Mouse (Mus musculus): ENCODE results near the gene Foxp1. TPM values are rescaled to one million over a fixed set of nuclear protein-coding genes. Genes with fewer than 3 reads are reported as not detected.
A peak's percentile ranks its signal among the peaks of the same experiment; 100 is the strongest.

The Foxp1 gene
- polyA plus RNA-seq, 1 experiment = 17.7 TPM

GRCm38 (mm10) chr6:99204052-99204779 is 318.3 kb downstream of the Foxp1 start:
- Histone ChIP-seq H3K4me2 (ENCODE audit: low read depth) (no peak overlapping the region), H3K79me2 (ENCODE audit: control insufficient read depth, insufficient read depth) (no peaks in the 10 kb centered on the region), H3K36me3 (ENCODE audit: control insufficient read depth, insufficient read depth) (no peaks in the 10 kb centered on the region), H3K27me3 (ENCODE audit: control insufficient read depth, insufficient read depth, insufficient read length) (no peaks in the 10 kb centered on the region), H3ac (ENCODE audit: control insufficient read depth, insufficient read length) (no peak overlapping the region), H3K4me3 (no peak overlapping the region)
- TF ChIP-seq POLR2AphosphoS2 (IDR thresholded peaks at IDR 0.05; ENCODE audit: insufficient read length, low read depth) (no peak), MYOD1 (IDR thresholded peaks at IDR 0.05; ENCODE audit: control insufficient read depth in 1 of 3, insufficient read length in 2 of 3, low read depth in 2 of 3) (no peak), POLR2A (IDR thresholded peaks at IDR 0.05; ENCODE audit: insufficient read length, low read depth) (no peak), MAX (IDR thresholded peaks at IDR 0.05; ENCODE audit: low read depth) (no peak), SRF (IDR thresholded peaks at IDR 0.05; ENCODE audit: control insufficient read depth, insufficient read length, low read depth) (no peak), TCF12 (IDR thresholded peaks at IDR 0.05; ENCODE audit: insufficient read depth, poor library complexity, severe bottlenecking) (no peak), CEBPB (IDR thresholded peaks at IDR 0.05; ENCODE audit: insufficient read depth, poor library complexity, severe bottlenecking) (no peak), TCF3 (IDR thresholded peaks at IDR 0.05; ENCODE audit: insufficient read length, low read depth) (no peak), USF1 (IDR thresholded peaks at IDR 0.05; ENCODE audit: low read depth) (no peak), REST (IDR thresholded peaks at IDR 0.05; ENCODE audit: insufficient read depth, insufficient read length) (no peak)

DNA sequence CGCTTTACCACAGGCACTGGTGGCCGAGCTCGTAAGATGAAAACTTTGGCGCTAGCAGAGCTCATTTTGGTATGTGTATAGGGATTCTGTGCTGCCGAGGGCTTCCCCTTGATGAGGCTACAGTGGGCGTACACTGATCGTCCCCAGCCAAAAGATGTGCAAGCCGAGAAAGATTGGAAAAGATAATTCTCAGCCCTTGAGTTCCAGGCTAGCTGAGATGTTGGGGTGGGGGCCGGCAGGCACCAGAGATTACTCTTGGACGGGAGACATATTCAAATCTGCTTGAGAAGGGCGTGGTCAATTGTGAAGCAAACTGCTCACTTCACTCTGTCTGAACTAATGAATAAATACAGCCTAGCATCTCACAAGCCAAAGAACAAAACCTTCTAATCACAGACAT is 319.3 kb downstream of the Foxp1 start:
- Histone ChIP-seq H3K27me3 (ENCODE audit: control insufficient read depth, insufficient read depth, insufficient read length) (no peaks in the 10 kb centered on the region), H3K36me3 (ENCODE audit: control insufficient read depth, insufficient read depth) (no peaks in the 10 kb centered on the region), H3K4me3 (no peak overlapping the region), H3ac (ENCODE audit: control insufficient read depth, insufficient read length) (no peak overlapping the region), H3K79me2 (ENCODE audit: control insufficient read depth, insufficient read depth) (no peaks in the 10 kb centered on the region), H3K4me2 (ENCODE audit: low read depth) (no peak overlapping the region)
- TF ChIP-seq SRF (IDR thresholded peaks at IDR 0.05; ENCODE audit: control insufficient read depth, insufficient read length, low read depth) (no peak), E2F4 (IDR thresholded peaks at IDR 0.05; ENCODE audit: insufficient read depth) (no peak), TCF12 (IDR thresholded peaks at IDR 0.05; ENCODE audit: insufficient read depth, poor library complexity, severe bottlenecking) (no peak), MYOG (IDR thresholded peaks at IDR 0.05; ENCODE audit: control insufficient read depth in 1 of 3, insufficient read depth in 1 of 3, insufficient read length in 2 of 3, low read depth in 2 of 3) (no peak), CEBPB (IDR thresholded peaks at IDR 0.05; ENCODE audit: insufficient read depth, poor library complexity, severe bottlenecking) (no peak), POLR2AphosphoS2 (IDR thresholded peaks at IDR 0.05; ENCODE audit: insufficient read length, low read depth) (no peak), MYOD1 (IDR thresholded peaks at IDR 0.05; ENCODE audit: control insufficient read depth in 1 of 3, insufficient read length in 2 of 3, low read depth in 2 of 3) (no peak), TCF3 (IDR thresholded peaks at IDR 0.05; ENCODE audit: insufficient read length, low read depth) (no peak), REST (IDR thresholded peaks at IDR 0.05; ENCODE audit: insufficient read depth, insufficient read length) (no peak), MAX (IDR thresholded peaks at IDR 0.05; ENCODE audit: low read depth) (no peak), USF1 (IDR thresholded peaks at IDR 0.05; ENCODE audit: low read depth) (no peak), POLR2A (IDR thresholded peaks at IDR 0.05; ENCODE audit: insufficient read length, low read depth) (no peak)

- H3ac ChIP-seq (ENCODE audit: control insufficient read depth, insufficient read length) = no peak overlapping the region
- no peaks in the 10 kb centered on the region for H3K27me3 ChIP-seq (ENCODE audit: control insufficient read depth, insufficient read depth, insufficient read length)
- H3K79me2 ChIP-seq (ENCODE audit: control insufficient read depth, insufficient read depth) = no peaks in the 10 kb centered on the region
- no peak overlapping the region for H3K4me2 ChIP-seq (ENCODE audit: low read depth)
- no peak overlapping the region for H3K4me3 ChIP-seq
- TF ChIP-seq REST (IDR thresholded peaks at IDR 0.05; ENCODE audit: insufficient read depth, insufficient read length) (no peak), MAX (IDR thresholded peaks at IDR 0.05; ENCODE audit: low read depth) (no peak), POLR2A (IDR thresholded peaks at IDR 0.05; ENCODE audit: insufficient read length, low read depth) (no peak), MYOD1 (IDR thresholded peaks at IDR 0.05; ENCODE audit: control insufficient read depth in 1 of 3, insufficient read length in 2 of 3, low read depth in 2 of 3) (no peak), TCF12 (IDR thresholded peaks at IDR 0.05; ENCODE audit: insufficient read depth, poor library complexity, severe bottlenecking) (no peak), USF1 (IDR thresholded peaks at IDR 0.05; ENCODE audit: low read depth) (no peak), CEBPB (IDR thresholded peaks at IDR 0.05; ENCODE audit: insufficient read depth, poor library complexity, severe bottlenecking) (no peak), E2F4 (IDR thresholded peaks at IDR 0.05; ENCODE audit: insufficient read depth) (no peak), TCF3 (IDR thresholded peaks at IDR 0.05; ENCODE audit: insufficient read length, low read depth) (no peak), MYOG (IDR thresholded peaks at IDR 0.05; ENCODE audit: control insufficient read depth in 1 of 3, insufficient read depth in 1 of 3, insufficient read length in 2 of 3, low read depth in 2 of 3) (no peak), POLR2AphosphoS2 (IDR thresholded peaks at IDR 0.05; ENCODE audit: insufficient read length, low read depth) (no peak), SRF (IDR thresholded peaks at IDR 0.05; ENCODE audit: control insufficient read depth, insufficient read length, low read depth) (no peak)
- H3K36me3 ChIP-seq (ENCODE audit: control insufficient read depth, insufficient read depth) = no peaks in the 10 kb centered on the region
Observed at GRCm38 (mm10) chr6:99202781-99203180, 319.7 kb downstream of the Foxp1 start.

- no peaks in the 10 kb centered on the region for H3K36me3 ChIP-seq (ENCODE audit: control insufficient read depth, insufficient read depth)
- no peak overlapping the region for H3K4me3 ChIP-seq
- no peak overlapping the region for H3ac ChIP-seq (ENCODE audit: control insufficient read depth, insufficient read length)
- no peaks in the 10 kb centered on the region for H3K79me2 ChIP-seq (ENCODE audit: control insufficient read depth, insufficient read depth)
- H3K4me2 ChIP-seq (ENCODE audit: low read depth) = peak overlapping the region; percentile 45
- H3K27me3 ChIP-seq (ENCODE audit: control insufficient read depth, insufficient read depth, insufficient read length) = no peaks in the 10 kb centered on the region
- no peak for TF ChIP-seq E2F4 (IDR thresholded peaks at IDR 0.05; ENCODE audit: insufficient read depth)
- TF ChIP-seq CEBPB (IDR thresholded peaks at IDR 0.05; ENCODE audit: insufficient read depth, poor library complexity, severe bottlenecking) = no peak
- no peak for TF ChIP-seq TCF3 (IDR thresholded peaks at IDR 0.05; ENCODE audit: insufficient read length, low read depth)
Observed at GRCm38 (mm10) chr6:99201271-99201705, 321.2 kb downstream of the Foxp1 start.

DNA sequence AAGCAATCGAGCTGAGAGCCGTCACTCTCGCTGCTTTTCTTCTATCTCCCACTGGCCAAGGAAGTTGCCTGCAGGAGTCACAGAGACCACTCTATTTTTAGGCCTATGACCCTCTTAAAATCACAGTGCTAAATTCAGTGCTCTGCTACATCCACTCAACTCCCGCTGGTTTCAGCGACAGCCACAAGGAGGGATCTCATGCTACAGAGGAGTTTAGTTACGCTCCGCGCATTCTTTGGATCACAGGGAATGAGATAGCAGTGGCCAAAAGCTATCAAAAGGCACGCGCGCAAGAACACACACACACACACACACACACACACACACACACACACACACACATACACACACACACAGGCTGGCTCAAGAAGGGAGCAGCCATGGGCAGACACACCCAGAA is 321.9 kb downstream of the Foxp1 start:
- Histone ChIP-seq H3K4me3 (no peak overlapping the region), H3ac (ENCODE audit: control insufficient read depth, insufficient read length) (no peak overlapping the region), H3K79me2 (ENCODE audit: control insufficient read depth, insufficient read depth) (no peaks in the 10 kb centered on the region), H3K36me3 (ENCODE audit: control insufficient read depth, insufficient read depth) (no peaks in the 10 kb centered on the region), H3K4me2 (ENCODE audit: low read depth) (peak overlapping the region; percentile 45), H3K27me3 (ENCODE audit: control insufficient read depth, insufficient read depth, insufficient read length) (no peaks in the 10 kb centered on the region)
- TF ChIP-seq TCF3 (IDR thresholded peaks at IDR 0.05; ENCODE audit: insufficient read length, low read depth) = no peak
- no peak for TF ChIP-seq MAX (IDR thresholded peaks at IDR 0.05; ENCODE audit: low read depth)
- TF ChIP-seq CEBPB (IDR thresholded peaks at IDR 0.05; ENCODE audit: insufficient read depth, poor library complexity, severe bottlenecking) = no peak
- TF ChIP-seq USF1 (IDR thresholded peaks at IDR 0.05; ENCODE audit: low read depth) = no peak
- TF ChIP-seq MYOG (IDR thresholded peaks at IDR 0.05; ENCODE audit: control insufficient read depth in 1 of 3, insufficient read depth in 1 of 3, insufficient read length in 2 of 3, low read depth in 2 of 3) = no peak
- no peak for TF ChIP-seq SRF (IDR thresholded peaks at IDR 0.05; ENCODE audit: control insufficient read depth, insufficient read length, low read depth)
- TF ChIP-seq E2F4 (IDR thresholded peaks at IDR 0.05; ENCODE audit: insufficient read depth) = no peak
- no peak for TF ChIP-seq MYOD1 (IDR thresholded peaks at IDR 0.05; ENCODE audit: control insufficient read depth in 1 of 3, insufficient read length in 2 of 3, low read depth in 2 of 3)
- no peak for TF ChIP-seq POLR2AphosphoS2 (IDR thresholded peaks at IDR 0.05; ENCODE audit: insufficient read length, low read depth)
- no peak for TF ChIP-seq TCF12 (IDR thresholded peaks at IDR 0.05; ENCODE audit: insufficient read depth, poor library complexity, severe bottlenecking)
- TF ChIP-seq POLR2A (IDR thresholded peaks at IDR 0.05; ENCODE audit: insufficient read length, low read depth) = no peak
- no peak for TF ChIP-seq REST (IDR thresholded peaks at IDR 0.05; ENCODE audit: insufficient read depth, insufficient read length)
